Mouse (Mus musculus) limb, embryonic 14.5 days (tissue): ENCODE measurements around the gene Myo18b. TPM values are rescaled to one million over a fixed set of nuclear protein-coding genes. Genes with fewer than 3 reads are reported as not detected.
A peak's percentile ranks its signal among the peaks of the same experiment; 100 is the strongest.

ENCODE experiments used
- ATAC-seq: fragments of 200-750 bp; cut with Nextera tagmentation; 2 replicates; pipeline ENCODE4 v1.8.0; 2017; ENCODE audit warnings: low read depth, moderate number of reproducible peaks, moderate TSS enrichment; ENCODE audit not compliant: low FRiP score
- DNase-seq: peaks from one replicate; pipeline ENCODE4 v3.0.0-alpha.2; 2015; ENCODE audit warnings: low spot score
- H3K27ac ChIP-seq: fragments of 300-500 bp; sonication (generic); replicated peaks from 2 replicates; pipeline ENCODE4 v1.5.1; 2014; ENCODE audit warnings: low read depth, mild to moderate bottlenecking, low read length, moderate library complexity, mixed read lengths
- H3K27me3 ChIP-seq: fragments of 300-500 bp; sonication (generic); 2 replicates; pipeline ENCODE4 v1.6.1; 2014; ENCODE audit warnings: low read length, mixed read lengths; ENCODE audit not compliant: control insufficient read depth, insufficient read depth
- H3K36me3 ChIP-seq: fragments of 300-500 bp; sonication (generic); 2 replicates; pipeline ENCODE4 v1.6.1; 2014; ENCODE audit warnings: mild to moderate bottlenecking, low read length, moderate library complexity, mixed read lengths; ENCODE audit not compliant: control insufficient read depth, insufficient read depth
- H3K4me1 ChIP-seq: fragments of 300-500 bp; sonication (generic); 2 replicates; pipeline ENCODE4 v1.6.1; 2014; ENCODE audit warnings: antibody characterized with exemption, low read length, mixed read lengths; ENCODE audit not compliant: control insufficient read depth, insufficient read depth
- H3K4me2 ChIP-seq: fragments of 300-500 bp; sonication (generic); replicated peaks from 2 replicates; pipeline ENCODE4 v1.6.1; 2014; ENCODE audit warnings: low read depth, mild to moderate bottlenecking, low read length, moderate library complexity; ENCODE audit not compliant: severe bottlenecking
- H3K4me3 ChIP-seq: fragments of 300-500 bp; sonication (generic); replicated peaks from 2 replicates; pipeline ENCODE4 v1.5.1; 2014; ENCODE audit warnings: low read length
- H3K9ac ChIP-seq: fragments of 300-500 bp; sonication (generic); 2 replicates; pipeline ENCODE4 v1.6.1; 2014; ENCODE audit warnings: mild to moderate bottlenecking, low read depth, low read length, moderate library complexity; ENCODE audit not compliant: severe bottlenecking
- H3K9me3 ChIP-seq: fragments of 300-500 bp; sonication (generic); 2 replicates; pipeline ENCODE4 v1.6.1; 2016; ENCODE audit warnings: low read length; ENCODE audit not compliant: control insufficient read depth
- POLR2A ChIP-seq: fragments of 200-500 bp; IDR thresholded peaks from 2 replicates; pipeline ENCODE4 v1.8.0; 2012; ENCODE audit warnings: inconsistent platforms, mild to moderate bottlenecking, moderate library complexity, borderline replicate concordance; ENCODE audit not compliant: insufficient read depth, insufficient read length; ENCODE audit errors: extremely low read depth
- WGBS: fragments of 180-500 bp; shearing (Covaris S2); extraction: QIAGEN DNeasy Blood & Tissue Kit; methylation state at CpG from one replicate; pipeline ENCODE4 v1.1.7; 2014; 5-methylcytosine and 5-hydroxymethylcytosine counted together
- polyA plus RNA-seq, 2 experiments: library from polyadenylated mRNA; depleted of rRNA in 1 of 2; stranded (reverse) in 1 of 2; unstranded in 1 of 2; fragments of >200 nt; fragmentation: Nextera tagmentation in 1 of 2; extraction: Ambion mirVana in 1 of 2; gene quantifications; 2 replicates each; pipeline versions ENCODE4 v1.2.1 to v1.2.3; 2012 to 2014

The Myo18b gene
- polyA plus RNA-seq, 2 experiments = 3.7 to 6.5 TPM

- Histone ChIP-seq H3K27me3 (no peaks in the 10 kb centered on the region), H3K4me3 (no peak overlapping the region), H3K9me3 (no peaks in the 10 kb centered on the region), H3K9ac (no peak overlapping the region), H3K4me2 (no peak overlapping the region), H3K27ac (no peak overlapping the region), H3K4me1 (no peaks in the 10 kb centered on the region), H3K36me3 (no peaks in the 10 kb centered on the region)
- TF ChIP-seq POLR2A = no peak
- DNase-seq (no peak), ATAC-seq (no peak; the same call in 1 of the 2 replicates)
- WGBS = 69% methylated on average over 5 of the region's 5 CpGs
Measured at GRCm38 (mm10) chr5:112893462-112894060, 2.6 kb downstream of the Myo18b start.

GRCm38 (mm10) chr5:112892411-112892810, 3.8 kb downstream of the Myo18b start:
- no peak for TF ChIP-seq POLR2A
- Histone ChIP-seq H3K9me3 (no peaks in the 10 kb centered on the region), H3K4me3 (no peak overlapping the region), H3K9ac (no peak overlapping the region), H3K4me1 (no peaks in the 10 kb centered on the region), H3K4me2 (no peak overlapping the region), H3K36me3 (no peaks in the 10 kb centered on the region), H3K27ac (no peak overlapping the region), H3K27me3 (no peaks in the 10 kb centered on the region)
- ATAC-seq = no peak
- no peak for DNase-seq

DNA sequence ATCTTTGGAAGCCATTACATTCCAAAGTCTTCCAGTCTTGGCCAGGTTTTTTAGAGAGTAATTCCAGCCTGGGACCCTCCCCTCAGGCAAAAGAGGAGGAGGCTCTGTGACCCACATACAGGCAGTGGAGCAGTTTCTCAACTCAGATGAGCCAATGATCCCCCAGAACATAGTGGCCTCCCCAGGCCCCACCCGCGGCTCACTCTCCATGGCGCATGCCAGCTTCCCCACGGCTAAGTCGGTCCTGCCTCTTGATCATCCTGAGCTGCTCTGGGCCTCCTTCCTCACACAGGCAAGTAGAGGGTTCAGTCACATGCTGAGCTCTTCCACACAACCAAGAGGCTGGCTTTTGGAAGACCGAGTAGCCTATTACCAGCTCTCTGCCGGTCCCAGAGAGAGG, 7.5 kb downstream of the Myo18b start:
- H3K27ac ChIP-seq = no peak overlapping the region
- H3K4me3 ChIP-seq = no peak overlapping the region
- ATAC-seq (no peak), DNase-seq (no peak)
- no peak overlapping the region for H3K9ac ChIP-seq
- no peaks in the 10 kb centered on the region for H3K36me3 ChIP-seq
- no peaks in the 10 kb centered on the region for H3K9me3 ChIP-seq
- H3K4me2 ChIP-seq = no peak overlapping the region
- no peaks in the 10 kb centered on the region; the same call in 1 of the 2 replicates for H3K4me1 ChIP-seq
- H3K27me3 ChIP-seq = no peaks in the 10 kb centered on the region
- 58% methylated on average over 7 of the region's 7 CpGs for WGBS
- TF ChIP-seq POLR2A = no peak

DNA sequence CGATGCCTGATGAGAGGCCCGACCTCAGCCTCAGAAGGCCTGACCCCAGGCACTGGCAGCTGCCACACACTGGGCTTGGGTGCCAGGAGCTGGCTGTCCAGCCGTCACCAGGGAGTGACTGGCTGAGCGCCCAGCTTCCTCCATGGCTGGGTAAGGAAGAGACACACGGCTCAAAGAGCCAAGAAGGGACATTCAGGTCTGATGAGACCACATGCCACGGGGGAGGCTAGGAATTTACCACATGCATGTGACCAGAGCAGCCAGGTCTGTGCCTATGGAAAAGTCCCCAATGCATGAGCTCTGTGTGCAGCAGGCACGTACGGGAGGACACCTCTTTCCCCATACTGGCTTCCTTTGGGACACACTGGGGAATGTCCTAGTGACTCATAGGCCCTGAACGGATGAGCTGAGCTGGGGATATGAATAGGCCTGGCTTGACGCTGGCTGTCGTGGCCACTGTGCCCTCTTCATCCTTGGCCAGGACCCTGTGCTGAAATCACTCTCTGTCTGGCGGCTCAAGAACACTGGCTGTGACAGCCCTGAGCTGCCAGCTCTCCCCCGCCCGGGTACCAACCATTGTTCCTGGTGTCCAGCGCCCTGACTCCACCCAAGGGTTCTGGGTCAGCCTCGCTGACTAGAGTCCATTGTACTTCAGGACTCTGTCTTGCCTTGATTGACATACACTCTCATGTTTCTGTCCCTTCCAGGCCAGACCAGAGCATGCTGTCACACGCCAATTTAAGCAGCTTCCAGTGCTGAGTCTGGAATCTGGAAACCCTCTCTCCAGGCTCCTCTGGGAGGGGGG, 9.3 kb downstream of the Myo18b start:
- 69% methylated on average over 17 of the region's 17 CpGs for WGBS
- H3K27ac ChIP-seq = no peak overlapping the region
- no peaks in the 10 kb centered on the region for H3K9me3 ChIP-seq
- H3K4me3 ChIP-seq = no peak overlapping the region
- ATAC-seq (no peak), DNase-seq (no peak)
- no peak for TF ChIP-seq POLR2A
- no peaks in the 10 kb centered on the region for H3K36me3 ChIP-seq
- H3K27me3 ChIP-seq = no peaks in the 10 kb centered on the region
- no peak overlapping the region for H3K9ac ChIP-seq
- H3K4me2 ChIP-seq = no peak overlapping the region
- no peaks in the 10 kb centered on the region; the same call in 1 of the 2 replicates for H3K4me1 ChIP-seq

DNA sequence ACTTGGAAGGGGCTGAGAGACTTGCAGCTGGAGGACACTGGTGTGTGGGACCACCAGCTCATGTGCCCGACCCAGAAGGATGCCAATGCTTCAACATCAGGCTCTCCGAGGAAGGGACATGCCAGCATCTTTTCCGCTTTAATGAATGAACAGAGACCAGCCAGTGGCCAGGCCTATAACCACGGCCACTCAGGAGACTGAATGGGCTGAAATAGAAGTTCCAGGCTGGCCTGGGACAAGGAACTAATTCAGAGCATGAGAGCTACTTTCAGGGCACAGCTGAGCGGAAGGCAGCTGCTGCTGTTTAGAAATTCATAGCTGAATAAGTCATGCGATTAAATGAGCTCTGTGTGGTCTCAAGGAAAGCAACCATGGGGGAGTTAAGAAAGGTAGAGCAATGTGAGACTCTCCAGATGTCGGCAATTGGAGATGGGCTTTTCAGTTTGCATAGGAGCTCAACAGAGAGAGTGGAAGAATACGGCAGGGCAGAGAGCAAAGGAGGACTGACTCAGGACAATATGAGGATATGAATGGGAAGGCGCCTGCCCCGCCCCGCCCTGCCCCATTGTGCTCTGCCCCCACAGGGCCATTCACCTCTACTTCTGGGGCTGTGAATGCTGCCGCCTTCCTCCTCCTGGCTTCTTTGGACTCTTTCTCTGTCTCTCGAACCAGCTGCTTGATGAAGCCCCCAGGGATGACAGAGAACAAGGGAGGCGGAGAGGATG, 18.6 kb downstream of the Myo18b start:
- 60% methylated on average over 13 of the region's 14 CpGs for WGBS
- H3K9ac ChIP-seq = no peak overlapping the region
- H3K27ac ChIP-seq = 0 out of 2 replicates have a peak overlapping the region, but pooled peaks have one; percentile 29
- H3K9me3 ChIP-seq = no peaks in the 10 kb centered on the region
- no peaks in the 10 kb centered on the region for H3K36me3 ChIP-seq
- TF ChIP-seq POLR2A = no peak
- no peak overlapping the region for H3K4me2 ChIP-seq
- H3K4me3 ChIP-seq = no peak overlapping the region
- ATAC-seq (0 out of 2 replicates have a peak, but pooled peaks have one; percentile 62), DNase-seq (peak; percentile 56)
- H3K27me3 ChIP-seq = no peaks in the 10 kb centered on the region
- peaks cover 3% of the 10 kb centered on the region; the same call in 1 of the 2 replicates for H3K4me1 ChIP-seq
